Mouse (Mus musculus): ENCODE measurements around the gene Zdhhc12.
A peak's percentile ranks its signal among the peaks of the same experiment; 100 is the strongest.

Gene Zdhhc12

DNA sequence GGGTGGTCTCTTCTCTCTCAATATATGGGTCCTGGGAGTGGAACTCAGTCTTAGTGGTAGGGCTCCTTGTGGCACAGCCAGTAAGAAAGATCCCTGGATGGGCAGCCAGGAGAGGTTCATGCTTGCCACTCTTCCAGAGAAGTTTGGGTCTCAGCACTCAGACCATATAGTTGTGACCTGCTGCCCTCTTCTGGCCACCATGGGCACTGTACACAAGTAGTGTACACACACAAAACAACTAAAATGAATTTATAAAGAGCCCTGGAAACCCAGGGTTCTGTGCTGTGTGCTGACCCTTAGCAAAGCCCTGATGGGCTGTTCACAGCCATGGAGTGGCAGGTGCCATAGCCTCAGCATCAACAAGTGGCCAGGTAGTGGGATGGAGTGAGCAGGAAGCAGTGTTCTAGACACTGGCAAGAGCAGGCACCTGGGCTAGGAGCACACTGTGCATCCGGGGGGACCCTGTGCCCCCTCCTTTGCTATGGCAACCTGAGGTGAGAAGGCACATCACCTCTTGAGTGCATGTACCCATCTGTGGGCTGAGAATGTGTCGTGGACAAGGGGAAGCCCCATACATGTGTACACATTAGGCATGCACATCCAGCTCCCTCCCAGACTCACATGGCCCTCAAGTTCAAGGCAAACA is 2.6 kb upstream of the Zdhhc12 start:
- peak; percentile 73 to 79 for DNase-seq

GRCm38 (mm10) chr2:30094208-30094588 is 750 bp upstream of the Zdhhc12 start:
- DNase-seq: no peak

DNA sequence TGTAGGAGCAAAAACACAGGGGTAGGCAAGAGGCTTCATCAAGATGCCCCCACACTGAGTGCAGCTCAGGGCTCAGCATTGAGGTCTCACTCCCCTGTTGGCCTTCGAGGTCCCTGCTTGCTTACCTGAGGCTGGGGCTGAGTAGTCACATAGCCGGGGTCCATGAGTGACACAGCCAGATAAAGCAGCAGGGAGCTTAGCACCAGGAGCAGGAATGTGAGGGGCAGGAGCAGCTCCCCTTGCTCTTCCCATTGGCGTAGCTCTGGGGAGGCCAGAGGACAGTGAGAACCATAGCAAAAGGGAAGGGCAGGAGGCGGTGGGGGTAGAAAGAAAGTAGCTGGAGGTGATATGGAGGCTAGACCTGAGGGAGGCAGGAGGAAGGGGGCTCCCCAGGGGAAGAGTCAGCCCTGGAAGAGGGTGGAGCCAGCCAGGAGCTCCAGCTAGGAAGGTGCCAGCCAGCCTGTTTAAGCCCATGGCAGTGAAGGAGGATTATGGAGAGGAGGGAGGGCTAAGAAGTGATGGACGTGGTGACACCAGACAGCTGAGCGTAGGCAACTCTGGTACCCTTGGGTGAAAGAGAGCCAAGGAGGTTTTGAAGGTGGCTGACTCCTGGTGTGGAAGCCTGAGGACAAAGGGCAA is 1.0 kb downstream of the Zdhhc12 start:
- DNase-seq: no peak

- no peak for DNase-seq
Observed at GRCm38 (mm10) chr2:30091521-30091920, 1.9 kb downstream of the Zdhhc12 start.

DNA sequence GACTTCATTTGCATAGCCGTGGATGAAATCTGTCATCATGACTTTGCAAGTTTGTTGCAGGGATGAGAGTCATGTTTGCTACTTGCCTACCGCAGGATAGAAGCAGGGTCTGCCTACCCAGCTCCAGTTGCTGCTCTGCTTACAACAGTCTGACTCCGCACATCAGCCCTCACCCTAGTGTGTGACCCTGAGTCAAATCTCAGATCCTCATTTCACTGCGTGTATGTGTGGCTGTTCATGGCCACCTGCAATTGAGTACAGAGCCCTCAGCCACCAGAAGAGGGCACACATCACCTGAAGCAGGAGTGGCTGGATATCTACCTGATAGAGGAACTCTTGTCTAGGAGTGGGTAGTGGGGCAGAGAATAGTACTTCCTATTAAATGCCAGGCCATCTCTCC is 6.1 kb downstream of the Zdhhc12 start:
- DNase-seq: no peak

DNA sequence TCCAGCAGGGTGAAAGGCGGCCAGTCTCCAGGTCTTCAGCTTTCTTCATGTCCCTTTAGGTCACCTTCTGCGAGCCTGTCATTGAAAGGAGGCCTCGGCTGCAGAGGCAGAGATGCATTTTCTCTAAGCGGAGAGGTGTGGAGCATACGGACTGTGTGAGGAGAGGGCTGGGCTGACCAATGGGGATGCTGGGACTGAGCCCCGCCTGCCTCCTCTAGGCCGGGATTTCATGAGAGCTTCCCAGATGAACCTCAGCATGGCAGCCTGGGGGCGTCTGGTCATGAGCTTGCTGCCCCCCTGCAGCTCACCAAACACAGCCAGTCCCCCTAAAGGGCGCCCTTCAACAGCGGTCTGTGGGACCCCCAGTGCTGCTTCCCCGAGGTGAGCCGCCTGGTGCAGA is 8.8 kb downstream of the Zdhhc12 start:
- no peak for DNase-seq

DNA sequence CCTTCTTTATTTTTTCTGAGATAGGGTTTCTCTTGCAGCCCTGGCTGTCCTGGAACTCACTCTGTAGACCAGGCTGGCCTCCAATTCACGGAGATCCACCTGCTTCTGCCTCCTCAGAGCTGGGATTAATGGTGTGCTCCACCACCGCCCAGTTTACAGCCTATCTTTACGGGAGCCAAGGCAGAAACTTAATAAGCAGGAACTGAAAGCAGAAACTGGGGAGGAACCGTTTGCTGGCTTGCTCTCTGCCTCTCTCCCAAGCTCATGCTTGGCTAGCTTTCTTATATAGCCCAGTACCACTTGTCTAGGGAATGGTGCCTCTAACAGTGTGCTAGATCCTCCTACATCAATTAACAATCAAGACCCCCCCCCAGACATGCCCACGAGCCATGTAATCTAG is 9.3 kb downstream of the Zdhhc12 start:
- DNase-seq: no peak

DNA sequence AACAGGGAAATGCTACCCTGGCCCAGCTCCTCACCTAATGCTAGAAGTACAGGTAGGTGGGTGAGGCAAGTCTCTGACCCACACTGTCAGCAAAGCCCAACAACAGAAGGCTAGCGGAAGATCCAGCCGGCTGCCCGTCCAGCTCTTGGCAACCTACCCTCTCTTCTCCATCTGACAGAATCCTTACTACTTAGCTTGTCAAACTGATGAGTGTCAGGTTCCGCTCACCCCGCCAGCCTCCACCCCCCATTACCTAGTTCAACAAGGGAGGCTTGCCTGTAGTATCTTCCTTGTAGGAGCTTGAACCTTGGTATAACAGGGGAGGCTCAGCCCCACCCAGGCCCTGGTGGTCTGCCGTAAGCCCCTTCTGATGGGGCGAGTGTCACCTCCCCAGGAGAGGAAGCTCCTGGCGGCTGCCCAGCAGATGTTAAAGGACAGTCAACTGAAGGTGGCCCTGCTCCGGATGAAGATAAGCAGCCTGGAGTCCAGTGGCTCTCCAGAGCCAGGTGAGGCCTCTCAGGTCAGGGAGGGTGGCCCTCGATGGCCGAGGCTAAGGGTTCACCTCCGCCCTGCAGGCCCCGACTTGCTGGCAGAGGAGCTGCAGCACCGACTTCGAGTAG is 13.2 kb downstream of the Zdhhc12 start:
- DNase-seq: no peak

GRCm38 (mm10) chr2:30078760-30079159 is 14.7 kb downstream of the Zdhhc12 start:
- DNase-seq: no peak

- DNase-seq: no peak
Observed at GRCm38 (mm10) chr2:30078349-30078712, 15.1 kb downstream of the Zdhhc12 start.

DNA sequence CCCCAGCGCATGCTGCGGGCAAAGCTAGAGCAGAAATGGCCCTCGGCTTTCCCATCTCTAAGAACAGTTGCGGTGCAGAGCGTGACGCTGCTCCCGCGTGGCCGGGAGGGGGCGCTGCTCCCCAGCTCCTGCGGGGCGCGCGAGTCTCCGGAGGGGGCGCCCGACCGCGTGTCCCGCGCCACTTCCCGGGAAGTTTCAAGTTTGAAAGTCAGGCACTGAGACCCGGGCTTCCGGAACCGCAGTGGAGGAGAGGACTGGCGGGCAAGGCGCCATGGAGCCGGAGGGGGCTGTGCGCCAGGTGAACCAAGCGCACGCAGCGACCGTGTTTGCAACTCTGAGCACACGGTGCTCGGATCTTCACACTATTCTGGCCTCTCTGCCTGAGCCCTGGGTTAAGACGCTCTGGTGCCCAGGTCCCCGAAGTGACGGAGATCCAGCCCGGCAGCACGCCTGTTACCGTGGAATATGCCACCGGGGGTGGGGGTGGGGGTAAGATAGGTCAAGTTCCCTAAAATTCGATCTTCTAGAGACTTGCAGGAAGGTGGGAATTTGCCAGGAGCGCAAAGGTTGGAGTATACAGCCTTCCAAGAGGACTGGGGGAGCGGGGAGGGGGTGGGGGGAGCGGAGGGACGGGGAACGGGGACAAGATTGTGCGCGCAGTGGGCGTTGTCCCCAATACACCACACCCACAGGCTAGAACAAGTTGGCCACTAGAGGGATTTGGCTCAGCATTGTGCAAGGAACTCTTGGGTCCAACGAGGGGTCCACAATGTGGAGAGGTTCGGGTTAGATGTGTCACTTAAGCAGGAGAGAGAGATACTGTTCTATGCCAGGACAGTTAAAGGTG is 15.7 kb downstream of the Zdhhc12 start, which contains the start of gene Pkn3:
TSS of gene Pkn3 (plus strand) at position 183 of the 847 bp plus-strand sequence.
- DNase-seq: peak; percentile 88 to 89

DNA sequence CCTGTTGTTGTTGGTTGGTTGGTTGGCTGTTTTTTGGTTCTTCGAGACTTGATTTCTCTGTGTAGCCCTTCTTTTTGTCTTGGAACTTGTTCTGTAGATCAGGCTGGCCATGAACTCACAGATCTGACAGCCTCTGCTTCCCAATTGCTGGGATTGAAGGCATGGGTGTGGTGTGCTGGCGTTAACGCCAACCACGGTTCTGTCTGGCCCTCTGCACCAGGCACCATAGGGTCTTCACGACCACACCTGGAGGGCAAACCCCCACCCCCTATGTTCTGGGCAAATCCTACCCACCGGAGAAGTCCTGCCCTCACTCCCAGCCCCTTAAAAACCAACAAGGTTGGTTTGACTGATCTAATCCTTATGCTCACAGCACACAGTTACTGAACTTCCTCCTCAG is 16.5 kb downstream of the Zdhhc12 start:
- DNase-seq: no peak

DNA sequence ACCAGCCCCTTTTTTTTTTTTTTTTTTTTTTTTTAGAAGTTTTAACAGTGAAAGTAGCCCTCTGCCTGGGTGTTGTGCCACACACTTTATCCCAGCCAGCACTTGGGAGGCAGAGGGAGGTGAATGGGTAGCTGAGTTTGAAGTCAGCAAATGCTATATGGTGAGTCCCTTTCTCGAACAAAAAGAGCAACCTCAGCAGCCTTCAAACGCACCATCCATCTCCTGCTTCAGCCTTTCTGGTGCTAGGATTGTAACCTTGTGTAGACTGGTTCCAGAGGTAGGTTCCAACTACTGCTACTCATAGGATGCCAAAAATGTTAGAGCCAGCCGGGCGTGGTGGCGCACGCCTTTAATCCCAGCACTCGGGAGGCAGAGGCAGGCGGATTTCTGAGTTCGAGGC is 17.0 kb downstream of the Zdhhc12 start:
- DNase-seq: no peak

GRCm38 (mm10) chr2:30075625-30076024 is 17.8 kb downstream of the Zdhhc12 start:
- no peak for DNase-seq

- no peak for DNase-seq
Observed at GRCm38 (mm10) chr2:30073285-30073684, 20.2 kb downstream of the Zdhhc12 start.

GRCm38 (mm10) chr2:30072875-30073274 is 20.6 kb downstream of the Zdhhc12 start:
- DNase-seq: no peak

DNA sequence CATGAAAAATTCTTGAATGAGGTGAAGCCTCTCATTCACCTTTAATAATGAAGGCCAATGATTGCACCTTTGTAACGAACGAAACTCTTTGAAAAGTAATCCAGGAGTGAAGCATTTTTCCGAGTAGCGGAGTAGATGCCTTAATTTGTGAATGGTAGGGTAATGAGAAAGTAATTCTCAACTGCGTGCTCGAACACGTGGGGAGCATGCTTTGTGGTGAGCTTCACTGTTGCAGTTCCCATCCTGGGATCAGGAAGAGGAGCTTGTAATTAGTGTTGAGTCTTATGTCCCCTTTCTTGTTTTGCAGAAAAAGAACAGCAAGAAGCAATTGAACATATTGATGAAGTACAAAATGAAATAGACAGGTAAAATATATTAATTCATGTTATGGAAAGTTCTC is 25.5 kb downstream of the Zdhhc12 start:
- no peak for DNase-seq

DNA sequence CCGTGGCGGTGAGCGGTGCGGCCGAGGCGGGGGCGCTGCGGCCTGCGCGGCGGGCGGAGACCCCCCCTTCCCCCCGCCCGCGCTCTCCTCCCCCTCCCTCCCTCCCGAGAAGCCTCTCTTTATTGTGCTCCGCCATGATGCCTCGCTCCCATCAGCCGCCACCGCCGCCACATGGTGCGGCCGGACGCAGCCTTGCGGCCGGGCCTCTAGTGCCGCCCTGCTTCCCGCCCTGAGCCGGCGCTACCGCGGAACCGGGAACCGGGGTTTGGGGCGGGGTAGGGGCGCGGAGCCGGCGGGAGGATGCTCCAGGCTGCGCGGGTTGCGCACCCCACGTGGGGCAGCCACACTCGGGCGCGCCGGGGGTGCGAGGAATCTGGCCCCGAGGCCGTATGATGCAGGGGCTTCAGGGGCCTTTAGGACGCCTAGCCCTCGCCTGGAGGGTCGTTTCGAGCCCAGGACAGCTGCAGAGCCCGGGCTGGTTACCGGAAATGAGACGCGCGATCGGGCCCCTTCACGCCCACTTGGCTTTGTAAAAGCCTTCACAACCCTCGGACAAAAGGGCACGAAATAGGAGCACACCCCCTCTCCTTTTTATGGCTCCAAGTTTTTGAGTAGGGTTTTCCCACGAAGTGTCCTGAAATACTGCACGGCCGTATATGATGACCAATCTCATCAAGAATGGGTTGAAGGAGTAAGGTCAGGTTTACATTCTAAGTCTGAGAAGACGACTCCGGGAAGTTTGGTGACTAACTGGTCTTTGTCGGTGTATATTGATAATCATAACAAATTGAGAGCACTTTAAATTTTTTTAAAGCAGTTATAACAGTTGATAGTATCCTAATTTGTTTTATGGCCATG is 26.2 kb downstream of the Zdhhc12 start:
- DNase-seq: peak; percentile 66

DNA sequence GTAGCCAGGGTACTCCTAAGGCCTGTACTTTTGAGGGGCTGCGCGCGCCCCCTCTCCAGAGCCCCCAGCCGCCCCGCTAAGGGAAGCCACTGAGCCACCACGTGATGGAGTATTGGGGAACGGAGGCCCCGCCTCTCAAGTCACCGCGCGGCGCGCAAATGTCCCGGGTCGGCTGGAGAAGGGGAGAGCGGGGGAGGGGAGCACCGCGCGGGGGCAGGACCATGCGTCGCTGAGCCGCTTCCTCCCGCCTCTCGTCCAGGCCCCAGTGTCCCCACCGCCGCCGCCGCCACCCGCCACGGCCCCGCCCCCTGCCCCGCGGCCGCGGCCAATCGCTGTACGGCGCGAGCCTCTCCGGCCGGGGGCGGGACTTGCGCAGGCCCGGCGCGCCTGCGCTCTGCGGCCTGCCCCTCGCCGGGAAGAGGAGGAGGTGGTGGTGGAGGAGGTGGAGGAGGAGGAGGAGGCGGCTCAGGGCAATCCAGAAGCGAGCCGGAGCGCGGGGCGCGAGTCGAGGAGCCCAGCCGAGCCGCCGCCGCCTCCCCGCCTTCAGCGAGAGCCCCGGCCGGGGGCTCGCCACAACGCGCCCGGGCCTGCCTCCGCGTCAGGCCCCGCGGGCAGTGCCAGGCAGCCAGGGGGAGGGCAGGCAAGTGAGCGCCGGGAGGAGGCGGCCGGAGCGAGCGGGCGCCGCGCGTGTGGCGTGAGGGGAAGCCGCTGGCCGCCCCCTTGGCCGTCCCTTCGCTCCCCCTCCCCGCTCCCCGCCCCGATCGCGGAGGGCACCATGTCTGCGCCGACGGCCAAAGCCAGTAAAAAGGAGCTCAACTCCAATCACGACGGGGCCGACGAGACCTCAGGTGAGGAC is 27.2 kb downstream of the Zdhhc12 start:
- DNase-seq: peak; percentile 94 to 96

- DNase-seq: no peak
Observed at GRCm38 (mm10) chr2:30064298-30064697, 29.1 kb downstream of the Zdhhc12 start.

DNA sequence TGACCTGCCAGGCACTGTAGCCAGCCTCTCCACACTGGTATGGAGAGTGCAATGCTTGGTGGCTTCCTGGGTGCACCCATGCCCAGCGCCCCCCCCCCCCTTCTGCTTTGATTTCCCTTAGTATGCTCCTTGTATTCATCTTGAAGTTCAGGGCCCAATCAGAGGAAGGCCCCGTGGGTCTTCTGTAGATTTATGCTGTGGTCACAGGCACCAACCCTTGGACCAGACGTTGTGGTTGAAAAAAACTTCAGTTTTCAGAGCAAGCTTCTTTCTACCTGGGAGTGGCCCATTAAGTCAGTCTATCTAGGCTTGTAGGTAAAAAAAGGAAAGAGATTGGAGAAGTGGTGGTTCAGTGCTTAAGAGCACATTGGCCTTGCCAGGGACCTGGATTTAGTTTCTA is 29.7 kb downstream of the Zdhhc12 start:
- DNase-seq: no peak

Data from cerebellum, postnatal 14 days (tissue).